Mouse (Mus musculus): ENCODE results near the gene Rack1.
"Not testable (repeated sequence)": the region's sequence is repeated elsewhere in the genome, so short reads cannot be mapped to it uniquely, and the experiment has no call there.

Rack1 gene

DNA sequence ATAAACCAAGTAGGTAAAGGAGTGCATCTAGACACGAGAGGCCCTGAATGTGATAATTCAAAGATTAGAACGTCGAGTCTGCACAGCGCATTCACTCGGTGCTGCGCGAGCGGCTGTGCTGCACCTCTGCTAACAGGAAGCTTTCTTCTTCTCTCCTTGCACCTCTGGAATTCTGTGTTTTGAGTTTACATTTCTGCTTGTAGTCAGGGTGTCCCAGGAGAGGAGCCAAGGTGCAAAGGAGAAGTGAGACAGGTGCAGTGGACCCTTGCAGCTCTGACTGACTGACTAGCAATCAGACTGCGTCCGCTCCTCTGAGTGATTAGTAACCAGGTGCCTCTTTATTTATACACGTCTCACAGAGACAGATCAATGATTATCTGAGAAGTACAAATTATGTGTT lies 43.1 kb downstream of the Rack1 start:
- DNase-seq: no peak

DNA sequence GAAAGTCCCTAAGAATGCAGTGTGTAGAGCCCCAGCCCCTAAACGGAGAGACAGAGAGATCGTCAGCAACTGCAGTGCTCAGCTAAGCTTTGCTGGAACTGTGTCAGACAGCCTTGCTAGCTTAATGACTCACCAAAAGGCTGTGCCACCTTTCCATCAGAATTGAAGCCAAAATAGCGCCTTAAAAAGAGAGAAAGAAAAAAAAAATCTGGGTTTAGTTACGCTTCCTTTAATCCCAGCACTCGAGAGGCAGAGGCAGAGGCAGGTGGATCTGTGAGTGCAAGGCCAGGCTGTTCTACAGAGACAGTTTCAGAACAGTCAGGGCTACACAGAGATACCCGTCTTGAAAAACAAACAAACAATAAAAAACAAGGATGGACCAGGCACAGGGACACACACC lies 44.2 kb downstream of the Rack1 start:
- DNase-seq: no peak

DNA sequence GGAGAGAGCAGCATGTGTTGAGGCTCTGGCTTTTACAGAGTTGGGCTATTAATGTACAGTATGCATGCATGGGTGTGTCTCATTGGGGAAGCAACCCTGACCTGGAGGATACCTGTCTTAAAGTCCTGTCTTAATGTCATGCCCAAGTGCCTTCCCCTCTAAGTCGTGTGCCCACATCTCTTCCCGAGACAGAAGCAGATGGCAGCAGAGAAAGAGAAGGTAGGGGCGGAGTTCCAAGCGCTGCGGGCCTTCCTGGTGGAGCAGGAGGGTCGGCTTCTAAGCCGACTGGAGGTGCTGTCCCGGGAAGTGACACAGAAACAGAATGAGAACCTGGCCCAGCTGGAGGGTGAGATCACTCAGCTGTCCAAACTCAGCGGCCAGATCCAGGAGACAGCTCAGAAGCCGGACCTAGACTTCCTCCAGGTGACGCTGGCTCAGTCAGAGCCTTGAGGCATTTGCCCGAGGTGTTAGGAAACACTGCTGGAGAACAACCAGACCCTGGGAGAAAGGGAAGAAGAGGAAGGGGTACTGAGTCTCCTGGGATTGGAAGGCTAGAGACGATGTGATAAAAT lies 45.2 kb downstream of the Rack1 start:
- DNase-seq: no peak

DNA sequence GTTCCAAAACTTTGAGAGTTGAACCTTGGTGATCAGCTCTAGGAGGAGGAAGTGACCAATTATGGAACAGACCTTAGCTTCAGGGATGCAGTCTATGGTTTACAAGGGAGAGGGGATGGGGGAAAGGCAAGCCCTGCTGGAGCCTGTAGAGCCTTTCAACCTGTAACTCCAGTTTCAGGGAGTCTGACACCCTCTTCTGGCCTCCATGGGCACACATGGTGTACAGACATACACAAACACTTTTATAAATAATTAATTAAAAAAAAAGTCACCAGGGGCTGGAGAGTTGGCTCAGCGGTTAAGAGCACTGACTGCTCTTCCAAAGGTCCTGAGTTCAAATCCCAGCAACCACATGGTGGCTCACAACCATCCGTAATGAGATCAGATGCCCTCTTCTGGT lies 46.2 kb downstream of the Rack1 start:
- DNase-seq: not testable (repeated sequence)

DNA sequence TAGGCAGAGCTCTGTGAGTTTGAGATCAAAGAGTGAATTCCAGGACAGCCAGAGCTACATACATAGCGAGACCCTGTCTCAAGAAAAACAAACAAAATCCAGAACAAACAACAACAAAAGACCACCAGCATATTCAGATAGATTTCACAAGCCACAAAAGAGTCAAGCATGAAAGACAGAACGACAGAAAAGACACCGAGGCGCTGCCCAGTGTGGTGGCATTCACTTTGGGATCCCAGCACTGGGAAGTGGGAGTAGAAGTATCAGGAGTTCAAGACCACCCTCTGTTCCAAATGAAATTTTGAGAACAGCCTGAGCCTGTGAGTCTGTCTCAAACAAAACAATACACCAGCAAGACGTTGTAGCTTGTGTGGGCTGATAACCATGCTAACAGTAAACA lies 46.7 kb downstream of the Rack1 start:
- DNase-seq: no peak

DNA sequence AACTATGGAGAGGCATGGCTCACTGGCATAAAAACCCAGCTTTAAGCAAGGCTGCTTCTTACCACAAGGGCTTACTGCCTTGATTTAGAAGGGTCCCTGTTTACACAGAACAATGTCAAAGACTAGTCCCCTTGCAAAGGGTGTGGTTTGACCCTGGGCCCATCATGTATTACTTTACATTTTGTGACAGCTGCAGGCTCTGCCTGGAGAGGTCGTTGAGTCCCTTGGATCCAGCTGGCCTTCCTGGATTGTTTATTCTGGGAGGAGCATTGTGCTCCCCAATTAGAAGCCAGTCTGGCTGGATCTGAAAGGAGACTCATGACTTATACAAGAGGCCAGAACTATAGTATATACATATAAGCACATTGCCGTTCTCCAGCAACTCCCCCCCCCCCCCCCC lies 50.1 kb downstream of the Rack1 start:
- no peak for DNase-seq

DNA sequence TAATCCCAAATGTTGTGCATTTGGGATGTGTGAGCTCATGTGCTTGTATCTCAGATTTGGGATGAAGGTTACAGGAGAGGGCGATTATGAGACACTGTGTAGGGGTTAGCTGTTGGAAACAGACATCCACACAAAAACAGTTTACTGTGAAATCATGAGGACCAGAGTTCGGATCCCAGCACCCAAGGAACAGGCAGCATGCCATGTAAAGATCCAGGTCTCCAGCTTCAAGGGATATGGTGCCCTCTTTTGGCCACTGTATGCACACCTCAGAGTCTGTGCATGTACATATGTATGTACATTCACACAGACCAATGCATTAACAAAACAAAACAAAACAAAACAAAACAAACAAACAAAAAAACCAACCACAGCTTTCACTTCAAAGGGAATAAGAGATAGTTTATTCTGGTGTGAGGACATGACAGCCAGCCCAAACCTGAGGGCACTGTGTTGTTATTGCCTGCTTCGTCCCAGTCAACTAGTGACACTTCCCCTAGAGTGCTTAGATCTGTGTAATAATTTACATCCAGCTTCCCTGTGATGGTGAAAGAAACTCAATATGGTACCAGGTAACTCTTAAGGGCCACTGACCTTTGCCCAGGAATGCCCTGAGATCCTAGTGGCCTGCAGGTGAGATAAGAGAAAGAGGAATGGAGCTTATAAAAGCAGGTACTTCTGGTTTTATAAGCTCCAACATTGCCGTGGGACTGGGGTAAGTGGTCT lies 51.3 kb downstream of the Rack1 start:
- DNase-seq: no peak

DNA sequence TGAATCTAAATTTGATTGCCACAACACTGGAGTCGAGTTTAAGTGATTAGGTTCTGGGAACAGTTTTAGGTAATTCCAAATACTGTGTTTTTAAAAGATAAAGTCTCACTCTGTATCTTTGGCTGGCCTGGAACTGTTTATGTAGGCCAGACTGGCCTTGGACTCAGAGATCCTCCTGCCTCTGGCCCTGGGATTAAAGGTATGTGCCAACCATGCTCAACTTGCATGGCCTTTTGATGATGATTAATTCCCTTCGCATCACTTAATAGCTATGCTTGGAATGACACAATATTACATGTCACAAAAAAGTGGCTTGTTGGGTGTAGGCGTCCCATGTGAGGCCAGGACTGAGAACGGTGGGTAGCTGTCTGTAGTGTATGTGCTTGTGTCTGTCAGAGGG lies 52.1 kb downstream of the Rack1 start:
- no peak for DNase-seq

DNA sequence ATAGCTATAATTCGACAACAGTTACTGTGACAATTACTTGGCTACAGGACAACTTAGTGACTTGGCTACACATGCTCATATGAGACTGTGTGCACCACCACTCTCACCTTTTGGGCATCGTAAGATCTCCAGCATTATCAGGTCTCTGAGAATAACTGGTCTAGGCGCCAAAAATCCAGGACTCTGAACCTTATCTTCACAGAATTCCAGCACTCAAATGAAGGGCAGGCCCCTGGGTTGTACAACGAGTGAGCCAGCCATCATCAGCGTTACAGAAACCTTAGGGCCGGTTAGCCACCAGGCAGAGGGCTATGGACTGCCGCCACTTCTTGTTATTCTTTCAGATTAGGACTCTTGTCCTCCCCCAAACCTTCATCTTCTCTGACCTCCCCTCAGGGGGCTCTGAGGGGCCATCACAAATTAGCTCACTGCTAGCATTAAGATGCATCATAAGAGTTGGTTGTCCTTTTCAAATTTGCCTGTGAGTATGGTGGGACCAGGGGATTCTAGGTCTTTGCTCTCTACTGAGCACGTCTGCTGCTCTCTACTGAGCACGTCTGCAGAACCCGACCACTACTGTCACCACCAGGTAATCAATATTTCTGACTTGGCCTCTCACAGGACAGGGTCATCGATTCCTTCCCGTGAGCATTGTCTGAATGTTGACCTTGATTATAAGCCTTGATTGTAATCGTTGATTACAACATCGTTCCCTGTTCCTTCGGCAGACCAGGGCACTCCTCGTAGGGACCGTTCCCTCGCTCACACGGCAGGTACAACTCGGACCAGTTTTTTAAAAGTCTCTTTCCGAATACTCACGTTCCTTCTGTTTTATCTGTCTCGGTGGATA lies 52.7 kb downstream of the Rack1 start:
- no peak for DNase-seq

DNA sequence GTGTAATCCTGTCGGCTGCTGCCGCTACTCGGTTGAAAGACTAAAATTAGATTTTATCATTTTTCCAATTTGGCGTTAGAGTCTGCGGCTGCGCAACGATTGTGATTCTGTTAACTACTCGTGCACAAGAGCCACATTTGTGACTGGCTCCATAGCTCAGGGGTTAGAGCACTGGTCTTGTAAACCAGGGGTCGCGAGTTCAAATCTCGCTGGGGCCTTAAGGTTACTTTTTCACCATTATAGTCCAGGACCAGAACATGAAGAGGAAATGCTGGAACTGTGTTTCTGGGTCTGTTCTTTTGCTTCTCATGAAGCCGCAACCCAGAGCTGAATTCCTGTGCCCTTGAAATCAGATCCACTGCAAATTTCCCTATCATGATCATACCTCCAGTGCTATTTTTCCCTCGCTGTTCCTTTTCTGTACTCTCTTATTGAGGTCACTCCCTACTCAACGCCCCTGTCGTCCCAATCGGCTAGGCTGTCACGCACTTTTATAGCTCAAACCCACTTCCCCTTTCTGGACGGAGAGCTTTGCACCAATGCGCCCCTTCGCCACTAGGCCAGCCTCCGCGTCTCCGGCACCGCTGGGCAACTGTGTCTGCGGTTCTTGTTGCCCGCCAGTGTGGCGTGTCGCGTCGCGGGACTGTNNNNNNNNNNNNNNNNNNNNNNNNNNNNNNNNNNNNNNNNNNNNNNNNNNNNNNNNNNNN lies 53.5 kb downstream of the Rack1 start:
- peak; percentile 90 for DNase-seq
